27 mouse cellular contexts compared by ENCODE assay signal in genomic region chr7:28361647-28362341, GRCm38 (mm10). TPM values are rescaled to one million over a fixed set of nuclear protein-coding genes. Genes with fewer than 3 reads are reported as not detected.
DNase-seq lines count a peak whose midpoint lies in the region; ATAC-seq and TF ChIP-seq lines count a peak whose summit lies in the region.
"Had no signal": no experiment of that assay in that cellular context is flagged by ENCODE, and none has a peak within 500 bp of the region (broad histone marks: within the 10 kb centered on the region; RNA-seq: fewer than 3 reads in every experiment).

No protein-coding gene starts in this region.

- peaks cover 43% of the 10 kb centered on the region for H3K4me1 ChIP-seq in heart, embryonic 10.5 days
- H3K4me1 ChIP-seq in kidney, postnatal 0 days (replicated peaks; ENCODE audit: insufficient read depth, low read length), result 0 out of 2 replicates have a peak, but pooled peaks cover 8% of the 10 kb centered on the region
- H3K4me1 ChIP-seq in kidney, embryonic 15.5 days, result peaks cover 25% of the 10 kb centered on the region
- H3K4me1 ChIP-seq in embryonic facial prominence, embryonic 10.5 days, result peaks cover 24% of the 10 kb centered on the region

- WGBS in heart, embryonic 10.5 days, result 91% methylated on average over 20 of the region's 20 CpGs
- WGBS in kidney, postnatal 0 days, result 96% methylated on average over 20 of the region's 20 CpGs
- WGBS in kidney, embryonic 15.5 days, result 95% methylated on average over 20 of the region's 20 CpGs
- 92% methylated on average over 20 of the region's 20 CpGs for WGBS in embryonic facial prominence, embryonic 10.5 days

- no peak for DNase-seq in heart, embryonic 10.5 days (ENCODE audit: low spot score)
- DNase-seq in heart, postnatal 36 days, result no peak
- no peak for DNase-seq in kidney, postnatal 0 days (ENCODE audit: low spot score)
- peak; percentile 64 for DNase-seq in ES-CJ7 (ENCODE audit: low read depth, low spot score)
- no peak for DNase-seq in embryonic facial prominence, embryonic 10.5 days (ENCODE audit: low spot score)
- DNase-seq in cerebellum, adult 9-10 months, result no peak
- DNase-seq: adrenal gland, postnatal 10 days; cerebellum, postnatal 10 days; forebrain, postnatal 0 days; gastrocnemius, postnatal 36 days; kidney, adult 2 months; liver; lung, embryonic 14.5 days; lung, postnatal 36 days had no signal

- H3K9me3 ChIP-seq in heart, embryonic 10.5 days, result no peaks in the 10 kb centered on the region
- no peaks in the 10 kb centered on the region for H3K9me3 ChIP-seq in kidney, postnatal 0 days (replicated peaks; ENCODE audit: low read length)
- H3K9me3 ChIP-seq in kidney, embryonic 15.5 days (replicated peaks), result no peaks in the 10 kb centered on the region
- peaks cover 7% of the 10 kb centered on the region; the same call in 1 of the 2 replicates for H3K9me3 ChIP-seq in embryonic facial prominence, embryonic 10.5 days
- H3K9me3 ChIP-seq: embryonic facial prominence, embryonic 15.5 days; forebrain, embryonic 12.5 days; hindbrain, embryonic 12.5 days; intestine, embryonic 15.5 days; neural tube, embryonic 12.5 days; stomach, embryonic 15.5 days had no signal

- no peak overlapping the region for H3K9ac ChIP-seq in kidney, postnatal 0 days (ENCODE audit: low read depth, low read length)
- no peak overlapping the region for H3K9ac ChIP-seq in kidney, embryonic 15.5 days
- H3K9ac ChIP-seq: embryonic facial prominence, embryonic 15.5 days; forebrain, embryonic 12.5 days; forebrain, postnatal 0 days; hindbrain, embryonic 12.5 days; intestine, embryonic 15.5 days; liver, embryonic 14.5 days; lung, embryonic 14.5 days; neural tube, embryonic 12.5 days; stomach, embryonic 15.5 days had no signal

- H3K36me3 ChIP-seq in heart, embryonic 10.5 days, result peaks cover 83% of the 10 kb centered on the region
- H3K36me3 ChIP-seq in kidney, postnatal 0 days (ENCODE audit: insufficient read depth, low read length), result peaks cover 56% of the 10 kb centered on the region
- H3K36me3 ChIP-seq in kidney, embryonic 15.5 days, result peaks cover 84% of the 10 kb centered on the region
- H3K36me3 ChIP-seq in embryonic facial prominence, embryonic 10.5 days (replicated peaks), result peaks cover 90% of the 10 kb centered on the region

- intact Hi-C loops in heart, postnatal 36 days (cut with DNase I), result no loop called here

- no peak overlapping the region for H3K4me2 ChIP-seq in kidney, postnatal 0 days (ENCODE audit: low read length)
- H3K4me2 ChIP-seq in kidney, embryonic 15.5 days, result no peak overlapping the region
- H3K4me2 ChIP-seq: embryonic facial prominence, embryonic 15.5 days; forebrain, embryonic 12.5 days; hindbrain, embryonic 12.5 days; intestine, embryonic 15.5 days; lung, embryonic 14.5 days; midbrain, embryonic 11.5 days; neural tube, embryonic 12.5 days; stomach, embryonic 15.5 days had no signal

- H3K4me3 ChIP-seq in heart, embryonic 10.5 days, result no peak overlapping the region
- no peak overlapping the region for H3K4me3 ChIP-seq in kidney, postnatal 0 days (replicated peaks; ENCODE audit: low read depth, low read length)
- H3K4me3 ChIP-seq in kidney, embryonic 15.5 days (replicated peaks), result no peak overlapping the region
- H3K4me3 ChIP-seq in embryonic facial prominence, embryonic 10.5 days, result 0 out of 2 replicates have a peak overlapping the region, but pooled peaks have one; percentile 34
- H3K4me3 ChIP-seq: embryonic facial prominence, embryonic 15.5 days; forebrain, embryonic 12.5 days; heart, adult 2 months; hindbrain, embryonic 12.5 days; intestine, embryonic 15.5 days; neural tube, embryonic 12.5 days; stomach, embryonic 15.5 days had no signal

- no peaks in the 10 kb centered on the region for H3K27me3 ChIP-seq in heart, embryonic 10.5 days (ENCODE audit: insufficient read depth, poor library complexity, severe bottlenecking)
- H3K27me3 ChIP-seq in kidney, postnatal 0 days (ENCODE audit: insufficient read depth, low read length), result no peaks in the 10 kb centered on the region
- H3K27me3 ChIP-seq in kidney, embryonic 15.5 days, result no peaks in the 10 kb centered on the region
- H3K27me3 ChIP-seq in embryonic facial prominence, embryonic 10.5 days (replicated peaks; ENCODE audit: low read depth, poor library complexity, severe bottlenecking), result no peaks in the 10 kb centered on the region
- H3K27me3 ChIP-seq: embryonic facial prominence, embryonic 15.5 days; forebrain, embryonic 12.5 days; hindbrain, embryonic 12.5 days; intestine, embryonic 15.5 days; neural tube, embryonic 12.5 days; stomach, embryonic 15.5 days had no signal

- no peak for ATAC-seq in kidney, postnatal 0 days (replicated peaks; ENCODE audit: low FRiP score, low read depth)
- ATAC-seq in kidney, embryonic 15.5 days (replicated peaks; ENCODE audit: low FRiP score), result no peak
- ATAC-seq: CD4-positive, CD25-positive, alpha-beta regulatory T cell, adult 4 months; forebrain, postnatal 0 days; hindbrain, postnatal 0 days; intestine, embryonic 15.5 days; midbrain, embryonic 16.5 days had no signal

- TF ChIP-seq CTCF in kidney, postnatal 0 days (IDR thresholded peaks at IDR 0.05; ENCODE audit: low read depth), result no peak

- 0 out of 2 replicates have a peak overlapping the region, but pooled peaks have one; percentile 8 for H3K27ac ChIP-seq in heart, embryonic 10.5 days
- H3K27ac ChIP-seq in kidney, postnatal 0 days, result peak overlapping the region; percentile 1; the same call in 1 of the 2 replicates
- no peak overlapping the region for H3K27ac ChIP-seq in kidney, embryonic 15.5 days
- H3K27ac ChIP-seq in embryonic facial prominence, embryonic 10.5 days (replicated peaks), result no peak overlapping the region
- H3K27ac ChIP-seq: embryonic facial prominence, embryonic 15.5 days; forebrain, embryonic 12.5 days; heart, adult 2 months; hindbrain, embryonic 12.5 days; hindbrain, postnatal 0 days; intestine, embryonic 15.5 days; liver, embryonic 14.5 days; neural tube, embryonic 12.5 days; stomach, embryonic 15.5 days had no signal

RNA-seq across cellular contexts. Expression of gene Plekhg2, which starts 10.6 kb away (rescaled TPM):
- 68.3 and 75.1 TPM in 2 replicates for polyA plus RNA-seq in heart, embryonic 10.5 days (2016; fragmentation: Nextera tagmentation; extraction: Ambion mirVana)
- total RNA-seq in heart, postnatal 36 days (2021), result 10 to 100 TPM; 15.1 to 15.8 TPM
- 29.9 and 33.3 TPM in 2 replicates for polyA plus RNA-seq in kidney, postnatal 0 days (2015; fragmentation: Nextera tagmentation; extraction: Ambion mirVana)
- 69.9 and 84.6 TPM in 2 replicates for polyA plus RNA-seq in kidney, embryonic 15.5 days (2015; fragmentation: Nextera tagmentation; extraction: Ambion mirVana)
- 93.4 and 101 TPM in 2 replicates for polyA plus RNA-seq in embryonic facial prominence, embryonic 10.5 days (2016; fragmentation: Nextera tagmentation; extraction: Ambion mirVana)

RNA-seq across cellular contexts. Expression of gene Rps16, which starts 11.3 kb away (rescaled TPM):
- polyA plus RNA-seq in heart, embryonic 10.5 days (2016; fragmentation: Nextera tagmentation; extraction: Ambion mirVana), result 726 and 844 TPM in 2 replicates
- total RNA-seq in heart, postnatal 36 days (2021), result 100 to 1,000 TPM; 494 to 516 TPM
- 1,088 and 1,198 TPM in 2 replicates for polyA plus RNA-seq in kidney, postnatal 0 days (2015; fragmentation: Nextera tagmentation; extraction: Ambion mirVana)
- 995 and 1,159 TPM in 2 replicates for polyA plus RNA-seq in kidney, embryonic 15.5 days (2015; fragmentation: Nextera tagmentation; extraction: Ambion mirVana)
- polyA plus RNA-seq in embryonic facial prominence, embryonic 10.5 days (2016; fragmentation: Nextera tagmentation; extraction: Ambion mirVana), result 1,023 and 1,043 TPM in 2 replicates

RNA-seq across cellular contexts. Expression of gene Zfp36, which starts 18.3 kb away (rescaled TPM):
- 13.7 and 15.1 TPM in 2 replicates for polyA plus RNA-seq in heart, embryonic 10.5 days (2016; fragmentation: Nextera tagmentation; extraction: Ambion mirVana)
- total RNA-seq in heart, postnatal 36 days (2021), result 10 to 100 TPM; 14.7 to 29.0 TPM
- polyA plus RNA-seq in kidney, postnatal 0 days (2015; fragmentation: Nextera tagmentation; extraction: Ambion mirVana), result 18.6 and 19.6 TPM in 2 replicates
- 16.2 TPM in 2 replicates for polyA plus RNA-seq in kidney, embryonic 15.5 days (2015; fragmentation: Nextera tagmentation; extraction: Ambion mirVana)
- 5.6 and 5.7 TPM in 2 replicates for polyA plus RNA-seq in embryonic facial prominence, embryonic 10.5 days (2016; fragmentation: Nextera tagmentation; extraction: Ambion mirVana)

RNA-seq across cellular contexts. Expression of gene Supt5, which starts 23.2 kb away (rescaled TPM):
- 88.5 and 90.7 TPM in 2 replicates for polyA plus RNA-seq in heart, embryonic 10.5 days (2016; fragmentation: Nextera tagmentation; extraction: Ambion mirVana)
- total RNA-seq in heart, postnatal 36 days (2021), result 10 to 100 TPM; 56.8 to 62.8 TPM
- 53.4 and 59.8 TPM in 2 replicates for polyA plus RNA-seq in kidney, postnatal 0 days (2015; fragmentation: Nextera tagmentation; extraction: Ambion mirVana)
- 91.0 and 104 TPM in 2 replicates for polyA plus RNA-seq in kidney, embryonic 15.5 days (2015; fragmentation: Nextera tagmentation; extraction: Ambion mirVana)
- polyA plus RNA-seq in embryonic facial prominence, embryonic 10.5 days (2016; fragmentation: Nextera tagmentation; extraction: Ambion mirVana), result 122 and 124 TPM in 2 replicates

RNA-seq across cellular contexts. Expression of gene Med29, which starts 30.7 kb away (rescaled TPM):
- polyA plus RNA-seq in heart, embryonic 10.5 days (2016; fragmentation: Nextera tagmentation; extraction: Ambion mirVana), result 58.8 and 62.0 TPM in 2 replicates
- 10 to 100 TPM; 18.2 to 20.1 TPM for total RNA-seq in heart, postnatal 36 days (2021)
- 44.6 and 47.8 TPM in 2 replicates for polyA plus RNA-seq in kidney, postnatal 0 days (2015; fragmentation: Nextera tagmentation; extraction: Ambion mirVana)
- polyA plus RNA-seq in kidney, embryonic 15.5 days (2015; fragmentation: Nextera tagmentation; extraction: Ambion mirVana), result 52.6 and 57.7 TPM in 2 replicates
- 61.9 and 62.6 TPM in 2 replicates for polyA plus RNA-seq in embryonic facial prominence, embryonic 10.5 days (2016; fragmentation: Nextera tagmentation; extraction: Ambion mirVana)

Comparison
In these comparisons a context has a peak if more than half of its experiments do, and no peak if none do; other contexts are left out.
1. H3K27ac ChIP-seq: peak in heart, embryonic 10.5 days (single experiment) and kidney, postnatal 0 days (single experiment); none in kidney, embryonic 15.5 days (single experiment) and embryonic facial prominence, embryonic 10.5 days (single experiment).